Mouse (Mus musculus): Measurements from ENCODE around the gene Map2.

Map2 gene

DNA sequence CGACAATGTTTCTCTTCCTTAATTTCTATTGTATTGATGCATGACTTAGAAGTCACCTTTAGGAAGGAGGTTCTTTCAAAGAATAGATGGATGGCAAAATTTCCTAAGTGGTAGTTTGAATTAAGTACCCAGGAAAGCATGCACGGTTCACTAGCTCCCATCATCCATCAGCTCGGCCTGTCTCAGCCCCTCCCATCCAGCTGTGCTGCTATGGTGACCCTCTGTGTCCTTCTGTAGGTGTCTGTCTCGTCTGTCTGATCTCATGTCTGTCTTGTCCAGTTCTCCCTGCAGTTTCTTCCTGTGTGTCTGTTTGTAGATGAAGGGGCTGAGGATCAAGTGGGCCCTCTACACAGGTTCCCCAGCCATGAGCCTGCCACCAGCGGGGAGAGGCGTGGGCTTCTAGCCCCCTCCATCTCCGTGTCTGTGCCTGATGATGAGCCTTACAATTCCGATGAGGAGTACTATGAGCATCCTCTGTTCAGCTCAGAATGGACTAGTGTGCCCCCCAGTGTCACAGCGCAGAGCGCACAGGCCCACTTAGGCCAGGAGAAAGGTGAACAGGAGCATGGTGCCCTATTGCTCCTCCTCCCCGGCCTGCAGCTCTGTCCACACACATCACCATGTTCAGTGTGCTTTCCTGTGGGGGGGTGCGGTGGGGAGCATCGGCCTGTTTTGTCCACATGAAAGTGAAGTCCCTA, 232.3 kb downstream of the Map2 start:
- WGBS, result 70% methylated on average over 13 of the region's 13 CpGs

DNA sequence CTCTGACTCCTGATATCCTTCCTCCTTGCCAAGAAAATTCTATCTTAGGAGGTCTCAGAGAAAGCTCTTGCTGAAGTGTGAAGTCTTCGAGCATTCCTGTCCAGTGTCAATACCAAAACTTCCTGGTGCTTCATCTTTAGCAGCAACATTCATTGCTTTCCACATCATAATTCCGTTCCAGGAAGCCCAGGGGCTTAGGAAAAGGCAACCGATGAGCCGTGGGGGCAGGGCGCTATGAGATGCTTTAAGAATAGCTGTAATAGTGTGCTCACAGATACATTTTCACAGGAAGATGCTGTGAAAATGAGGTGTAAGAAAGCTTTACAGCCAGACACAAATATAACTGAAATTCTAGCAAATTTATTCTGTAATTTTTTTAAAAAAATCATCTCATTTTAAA, 251.0 kb downstream of the Map2 start:
- WGBS, result 57% methylated on average over 5 of the region's 5 CpGs

DNA sequence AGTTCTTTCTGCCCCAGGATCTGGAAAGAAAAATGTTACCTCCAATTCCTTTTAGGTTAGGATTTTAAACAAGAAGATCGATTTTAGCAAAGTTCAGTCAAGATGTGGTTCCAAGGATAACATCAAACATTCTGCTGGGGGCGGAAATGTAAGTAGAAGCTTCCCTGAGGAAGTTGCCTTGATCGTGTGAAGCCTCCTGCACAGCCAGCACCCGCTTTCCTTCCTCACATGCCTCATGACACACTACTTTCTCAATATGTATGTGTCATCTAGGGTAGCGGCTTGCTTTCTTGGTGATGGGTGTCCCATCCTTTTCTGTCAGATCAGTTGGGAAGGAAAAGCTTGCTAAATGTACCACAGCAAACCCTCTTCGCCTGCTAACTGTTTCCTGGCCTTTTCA, 256.4 kb downstream of the Map2 start:
- 46% methylated on average over 6 of the region's 6 CpGs for WGBS

DNA sequence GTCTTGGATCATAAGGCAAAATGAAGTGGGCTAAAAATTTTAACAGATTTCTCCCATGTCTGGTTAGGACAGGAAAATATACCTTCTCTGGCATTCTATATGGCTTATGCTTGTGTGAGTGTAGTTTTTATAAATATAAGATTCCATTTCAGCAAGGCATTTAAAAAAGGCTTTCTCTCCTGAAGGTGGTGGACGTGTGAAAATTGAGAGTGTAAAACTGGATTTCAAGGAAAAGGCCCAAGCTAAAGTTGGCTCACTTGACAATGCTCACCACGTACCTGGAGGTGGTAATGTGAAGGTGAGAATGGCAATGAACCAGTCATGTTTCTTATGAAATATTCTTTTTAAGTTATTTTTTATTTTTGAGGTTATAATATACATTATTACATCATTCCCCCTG, 263.0 kb downstream of the Map2 start:
- WGBS, result 43% methylated on average over 2 of the region's 2 CpGs

DNA sequence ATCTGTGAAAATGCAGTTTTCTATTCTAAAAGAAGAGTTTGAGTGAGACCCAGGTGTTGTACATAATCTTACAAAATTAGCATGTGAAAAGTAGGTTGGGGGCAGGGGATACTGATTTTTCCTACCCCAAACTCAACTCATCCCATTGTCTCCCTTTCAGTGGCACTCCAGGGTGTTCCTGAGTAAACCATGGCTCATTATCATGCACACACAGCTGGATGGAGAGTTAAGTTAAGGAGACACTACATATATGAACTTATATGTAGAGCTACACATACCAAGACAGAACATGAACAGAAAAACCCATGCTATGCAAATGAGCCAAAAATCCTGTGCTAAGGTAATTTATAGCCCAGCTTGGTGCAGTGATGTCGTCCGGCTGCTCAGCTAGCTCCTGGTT, 267.8 kb downstream of the Map2 start:
- WGBS, result 70% methylated on average over 2 of the region's 2 CpGs

- WGBS, result 57% methylated on average over 2 of the region's 2 CpGs
Observed at GRCm38 (mm10) chr1:66449471-66449870, 274.4 kb downstream of the Map2 start.

GRCm38 (mm10) chr1:66456580-66456979, 281.5 kb downstream of the Map2 start:
- WGBS, result 59% methylated on average over 2 of the region's 2 CpGs

DNA sequence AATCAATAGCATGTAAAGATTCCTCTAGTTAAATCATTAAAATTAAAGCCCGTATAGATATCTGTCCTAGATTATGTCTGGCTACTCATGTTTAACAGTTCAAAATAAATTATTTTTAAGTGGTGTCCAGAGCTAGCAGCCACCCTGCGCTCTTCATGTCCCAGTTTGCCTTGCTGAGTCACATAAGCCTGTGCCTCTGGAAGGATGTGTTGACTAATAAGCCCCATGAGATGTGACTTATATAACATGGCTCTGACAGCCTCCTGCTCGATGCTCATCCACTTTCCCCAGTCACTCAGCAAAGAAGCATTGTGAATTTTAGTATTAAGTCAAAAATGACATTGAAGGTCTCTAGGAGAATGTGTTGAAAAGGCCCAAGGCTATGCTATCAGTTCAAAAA, 282.7 kb downstream of the Map2 start:
- 68% methylated on average over 3 of the region's 3 CpGs for WGBS

GRCm38 (mm10) chr1:66459394-66459793, 284.3 kb downstream of the Map2 start:
- 88% methylated on average over 3 of the region's 3 CpGs for WGBS

DNA sequence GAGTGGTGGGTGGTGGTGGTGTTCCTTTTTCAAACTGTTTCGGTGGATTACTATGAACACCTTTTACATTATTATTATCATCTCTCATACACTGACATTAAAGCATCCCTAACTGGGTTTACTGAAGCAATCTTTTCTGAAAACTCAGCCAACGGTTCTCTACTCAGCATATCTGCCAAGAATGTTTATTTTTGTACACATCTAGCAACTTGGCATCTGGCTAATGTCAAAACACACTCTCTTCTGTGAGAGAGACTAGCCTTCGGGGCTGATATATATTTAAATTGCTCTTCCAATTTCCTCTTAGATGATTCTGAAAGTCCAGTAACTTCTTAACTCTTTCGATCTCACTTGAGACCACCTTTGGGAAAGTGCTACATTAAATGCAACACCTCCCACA, 285.8 kb downstream of the Map2 start:
- 51% methylated on average over 4 of the region's 4 CpGs for WGBS

DNA sequence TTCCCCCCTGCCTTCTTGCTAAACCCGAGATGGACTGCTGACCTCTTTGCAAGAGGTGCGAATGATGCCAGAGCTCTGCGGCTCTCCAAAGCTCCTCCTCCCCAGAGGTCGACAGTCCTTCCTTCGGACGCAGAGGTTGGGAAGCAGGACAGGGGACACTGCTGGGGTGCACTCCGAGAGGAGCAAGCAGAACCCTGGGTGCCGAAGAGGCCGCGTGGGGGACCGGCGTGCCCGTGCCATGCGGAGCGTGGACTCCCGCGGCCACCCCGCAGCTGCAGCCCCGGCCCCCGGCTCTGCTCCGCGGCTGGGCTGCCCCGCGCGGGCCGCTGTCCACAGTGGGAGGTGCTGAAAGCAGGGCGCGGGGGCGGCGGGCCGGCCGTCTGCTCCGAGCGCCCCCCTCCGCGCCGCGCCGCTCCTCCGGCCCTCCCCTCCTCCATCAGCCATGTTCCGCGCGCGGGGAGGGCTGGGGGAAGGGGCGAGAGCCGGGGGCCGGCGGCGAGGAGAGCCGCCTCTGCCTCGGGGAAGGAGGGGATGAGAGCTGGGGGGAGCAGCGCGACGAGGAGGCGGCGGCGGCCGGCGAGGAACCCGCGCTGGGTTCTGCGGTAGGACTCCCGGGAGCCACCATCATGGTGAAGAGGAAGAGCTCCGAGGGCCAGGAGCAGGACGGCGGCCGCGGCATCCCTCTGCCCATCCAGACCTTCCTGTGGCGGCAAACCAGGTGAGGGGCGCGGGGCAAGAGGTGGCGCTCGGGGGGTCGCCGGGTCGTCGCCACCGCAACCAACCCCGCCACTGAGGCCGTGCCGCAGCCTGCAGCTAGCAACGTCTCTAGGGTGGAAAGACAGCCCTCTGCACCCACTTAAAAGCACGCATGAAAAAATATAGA, 293.0 kb downstream of the Map2 start, which contains the start of gene Unc80:
Gene Unc80 (plus strand): TSS at position 547 of the 883 bp plus-strand sequence.
- WGBS, result 2% methylated on average over 76 of the region's 83 CpGs

DNA sequence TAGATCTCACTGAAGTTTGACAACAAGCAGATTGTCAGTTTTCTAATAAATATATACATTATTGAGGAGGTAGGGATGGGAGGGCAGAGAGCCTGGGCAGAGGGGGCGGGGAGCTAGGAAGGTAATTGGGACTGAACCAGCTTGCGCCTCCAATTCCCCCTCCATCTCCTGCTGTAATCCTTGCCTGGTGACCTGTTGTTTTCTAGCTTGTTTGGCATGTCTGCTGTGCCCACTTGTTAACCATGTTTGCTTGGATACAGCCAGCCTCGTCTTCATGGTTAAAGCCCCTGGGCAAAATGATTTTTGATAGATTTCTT, 293.6 kb downstream of the Map2 start:
- WGBS, result 28% methylated on average over 3 of the region's 3 CpGs

DNA sequence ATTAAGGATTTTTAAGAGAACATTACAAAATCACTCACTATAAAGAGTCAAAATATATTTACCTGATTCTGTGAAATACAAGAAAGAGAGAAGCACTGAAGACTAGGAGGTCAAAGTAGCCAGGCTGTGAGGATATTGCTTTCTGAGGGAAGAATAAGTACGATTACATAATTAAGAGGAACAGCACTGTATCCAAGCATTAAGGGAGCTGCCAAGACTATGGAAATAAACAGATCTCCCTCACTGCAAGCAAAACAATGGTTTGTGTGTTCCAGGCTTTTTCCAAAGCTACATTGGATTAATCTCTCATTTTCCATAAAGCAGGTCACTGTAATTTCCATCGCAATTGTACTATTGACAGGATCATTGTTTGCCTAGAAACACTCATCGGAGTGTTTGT, 307.7 kb downstream of the Map2 start:
- 59% methylated on average over 3 of the region's 3 CpGs for WGBS

Data from cerebral cortex, adult 2 months (tissue).